Mouse (Mus musculus): ENCODE results near the gene Gstm4. TPM values are rescaled to one million over a fixed set of nuclear protein-coding genes. Genes with fewer than 3 reads are reported as not detected.
"Not testable (repeated sequence)": the region's sequence is repeated elsewhere in the genome, so short reads cannot be mapped to it uniquely, and the experiment has no call there.

The Gstm4 gene
- polyA plus RNA-seq, 1 experiment from 2014 or later, result 18.8 TPM

GRCm38 (mm10) chr3:108011558-108011957 is 33.1 kb downstream of the Gstm4 start:
- no peaks in the 10 kb centered on the region for H3K9me3 ChIP-seq (replicated peaks)
- no peaks in the 10 kb centered on the region for H3K36me3 ChIP-seq
- 67% methylated on average over 3 of the region's 3 CpGs for WGBS
- no peak overlapping the region for H3K27ac ChIP-seq
- no peaks in the 10 kb centered on the region for H3K27me3 ChIP-seq
- peaks cover 16% of the 10 kb centered on the region for H3K4me1 ChIP-seq
- H3K4me2 ChIP-seq, result no peak overlapping the region
- H3K4me3 ChIP-seq (replicated peaks), result no peak overlapping the region
- no peak for ATAC-seq (replicated peaks; ENCODE audit: low FRiP score)
- H3K9ac ChIP-seq, result no peak overlapping the region

- Histone ChIP-seq H3K4me2 (no peak overlapping the region), H3K9me3 (replicated peaks) (no peaks in the 10 kb centered on the region), H3K9ac (no peak overlapping the region), H3K4me3 (replicated peaks) (no peak overlapping the region), H3K4me1 (0 out of 2 replicates have a peak, but pooled peaks cover 13% of the 10 kb centered on the region), H3K27ac (no peak overlapping the region), H3K36me3 (no peaks in the 10 kb centered on the region), H3K27me3 (no peaks in the 10 kb centered on the region)
- 75% methylated on average over 2 of the region's 2 CpGs for WGBS
- no peak for ATAC-seq (replicated peaks; ENCODE audit: low FRiP score)
These were observed 34.4 kb downstream of the Gstm4 start for GRCm38 (mm10) chr3:108010286-108010685.

GRCm38 (mm10) chr3:108002021-108002420 is 42.7 kb downstream of the Gstm4 start:
- no peak for ATAC-seq (replicated peaks; ENCODE audit: low FRiP score)
- no peaks in the 10 kb centered on the region for H3K4me1 ChIP-seq
- H3K9me3 ChIP-seq (replicated peaks), result no peaks in the 10 kb centered on the region
- H3K4me3 ChIP-seq (replicated peaks), result no peak overlapping the region
- no peak overlapping the region for H3K27ac ChIP-seq
- no peak overlapping the region for H3K4me2 ChIP-seq
- H3K27me3 ChIP-seq, result no peaks in the 10 kb centered on the region
- H3K9ac ChIP-seq, result no peak overlapping the region
- no peaks in the 10 kb centered on the region for H3K36me3 ChIP-seq
- 77% methylated on average over 8 of the region's 8 CpGs for WGBS

GRCm38 (mm10) chr3:107999491-107999890 is 45.2 kb downstream of the Gstm4 start:
- Histone ChIP-seq H3K4me3 (replicated peaks) (no peak overlapping the region), H3K27me3 (no peaks in the 10 kb centered on the region), H3K9ac (no peak overlapping the region), H3K9me3 (replicated peaks) (no peaks in the 10 kb centered on the region), H3K27ac (no peak overlapping the region), H3K4me1 (no peaks in the 10 kb centered on the region), H3K4me2 (no peak overlapping the region), H3K36me3 (no peaks in the 10 kb centered on the region)
- WGBS, result 92% methylated on average over 3 of the region's 3 CpGs
- no peak for ATAC-seq (replicated peaks; ENCODE audit: low FRiP score)

GRCm38 (mm10) chr3:107998591-107998990 is 46.1 kb downstream of the Gstm4 start:
- no peak overlapping the region for H3K9ac ChIP-seq
- WGBS, result 85% methylated on average over 3 of the region's 3 CpGs
- no peaks in the 10 kb centered on the region for H3K4me1 ChIP-seq
- no peaks in the 10 kb centered on the region for H3K36me3 ChIP-seq
- no peak overlapping the region for H3K27ac ChIP-seq
- ATAC-seq (replicated peaks; ENCODE audit: low FRiP score), result no peak
- no peak overlapping the region for H3K4me3 ChIP-seq (replicated peaks)
- no peak overlapping the region for H3K4me2 ChIP-seq
- H3K9me3 ChIP-seq (replicated peaks), result no peaks in the 10 kb centered on the region
- no peaks in the 10 kb centered on the region for H3K27me3 ChIP-seq

GRCm38 (mm10) chr3:107996576-107996975 is 48.1 kb downstream of the Gstm4 start:
- H3K9me3 ChIP-seq (replicated peaks), result no peaks in the 10 kb centered on the region
- H3K9ac ChIP-seq, result no peak overlapping the region
- no peak overlapping the region for H3K27ac ChIP-seq
- no peak for ATAC-seq (replicated peaks; ENCODE audit: low FRiP score)
- 85% methylated on average over 4 of the region's 4 CpGs for WGBS
- H3K27me3 ChIP-seq, result no peaks in the 10 kb centered on the region
- H3K4me2 ChIP-seq, result no peak overlapping the region
- no peak overlapping the region for H3K4me3 ChIP-seq (replicated peaks)
- no peaks in the 10 kb centered on the region for H3K36me3 ChIP-seq
- H3K4me1 ChIP-seq, result no peaks in the 10 kb centered on the region

- not testable (repeated sequence) for H3K4me2 ChIP-seq; H3K4me1 ChIP-seq; H3K9me3 ChIP-seq (replicated peaks); H3K27me3 ChIP-seq; H3K36me3 ChIP-seq; ATAC-seq (replicated peaks; ENCODE audit: low FRiP score); H3K9ac ChIP-seq; H3K27ac ChIP-seq; H3K4me3 ChIP-seq (replicated peaks)
- WGBS, result 76% methylated on average over 2 of the region's 2 CpGs
These were observed 48.7 kb downstream of the Gstm4 start for GRCm38 (mm10) chr3:107995974-107996373.

Other genes starting within 250 kb of the Gstm4 start
- 0.73 TPM in 1 of 2 replicates, not detected in the other for gene Eps8l3, start 167.7 kb downstream of the Gstm4 start, polyA plus RNA-seq (2015; fragmentation: Nextera tagmentation; extraction: Ambion mirVana)
- gene Gstm5, start 149.1 kb downstream of the Gstm4 start, polyA plus RNA-seq (2015; fragmentation: Nextera tagmentation; extraction: Ambion mirVana), result 162 and 169 TPM in 2 replicates
- gene Gstm7, start 113.1 kb downstream of the Gstm4 start, polyA plus RNA-seq (2015; fragmentation: Nextera tagmentation; extraction: Ambion mirVana), result 16.6 and 21.3 TPM in 2 replicates
- gene Gstm6, start 101.1 kb downstream of the Gstm4 start, polyA plus RNA-seq (2015; fragmentation: Nextera tagmentation; extraction: Ambion mirVana), result 7.5 and 8.4 TPM in 2 replicates
- 0.26 and 0.66 TPM in 2 replicates for gene Gstm3, start 75.6 kb downstream of the Gstm4 start, polyA plus RNA-seq (2015; fragmentation: Nextera tagmentation; extraction: Ambion mirVana)
- gene Gstm2, start 58.4 kb downstream of the Gstm4 start, polyA plus RNA-seq (2015; fragmentation: Nextera tagmentation; extraction: Ambion mirVana), result 93.9 and 101 TPM in 2 replicates
- gene Gstm1, start 26.9 kb downstream of the Gstm4 start, polyA plus RNA-seq (2015; fragmentation: Nextera tagmentation; extraction: Ambion mirVana), result 75.6 and 93.6 TPM in 2 replicates
- 59.3 and 66.2 TPM in 2 replicates for gene Ampd2, start 41.8 kb upstream of the Gstm4 start, polyA plus RNA-seq (2015; fragmentation: Nextera tagmentation; extraction: Ambion mirVana)
- 0.68 and 1.9 TPM in 2 replicates for gene Gnat2, start 47.9 kb upstream of the Gstm4 start, polyA plus RNA-seq (2015; fragmentation: Nextera tagmentation; extraction: Ambion mirVana)
- 176 TPM in 2 replicates for gene Gnai3, start 101.3 kb upstream of the Gstm4 start, polyA plus RNA-seq (2015; fragmentation: Nextera tagmentation; extraction: Ambion mirVana)
- gene Gpr61, start 110.0 kb upstream of the Gstm4 start, polyA plus RNA-seq (2015; fragmentation: Nextera tagmentation; extraction: Ambion mirVana), result 0.05 and 0.08 TPM in 2 replicates
- 4.6 and 6.3 TPM in 2 replicates for gene Amigo1, start 141.4 kb upstream of the Gstm4 start, polyA plus RNA-seq (2015; fragmentation: Nextera tagmentation; extraction: Ambion mirVana)
- 3.8 TPM in 2 replicates for gene Cyb561d1, start 156.3 kb upstream of the Gstm4 start, polyA plus RNA-seq (2015; fragmentation: Nextera tagmentation; extraction: Ambion mirVana)
- gene Atxn7l2, start 166.0 kb upstream of the Gstm4 start, polyA plus RNA-seq (2015; fragmentation: Nextera tagmentation; extraction: Ambion mirVana), result 18.1 and 20.3 TPM in 2 replicates
- gene Sypl2, start 181.8 kb upstream of the Gstm4 start, polyA plus RNA-seq (2015; fragmentation: Nextera tagmentation; extraction: Ambion mirVana), result 4.4 and 4.9 TPM in 2 replicates
- 296 and 312 TPM in 2 replicates for gene Psma5, start 212.0 kb upstream of the Gstm4 start, polyA plus RNA-seq (2015; fragmentation: Nextera tagmentation; extraction: Ambion mirVana)
- 12.1 and 13.1 TPM in 2 replicates for gene Sort1, start 239.2 kb upstream of the Gstm4 start, polyA plus RNA-seq (2015; fragmentation: Nextera tagmentation; extraction: Ambion mirVana)

Measured in kidney, embryonic 15.5 days (tissue).